Mouse (Mus musculus): ENCODE data around the gene Sept9.

DNA sequence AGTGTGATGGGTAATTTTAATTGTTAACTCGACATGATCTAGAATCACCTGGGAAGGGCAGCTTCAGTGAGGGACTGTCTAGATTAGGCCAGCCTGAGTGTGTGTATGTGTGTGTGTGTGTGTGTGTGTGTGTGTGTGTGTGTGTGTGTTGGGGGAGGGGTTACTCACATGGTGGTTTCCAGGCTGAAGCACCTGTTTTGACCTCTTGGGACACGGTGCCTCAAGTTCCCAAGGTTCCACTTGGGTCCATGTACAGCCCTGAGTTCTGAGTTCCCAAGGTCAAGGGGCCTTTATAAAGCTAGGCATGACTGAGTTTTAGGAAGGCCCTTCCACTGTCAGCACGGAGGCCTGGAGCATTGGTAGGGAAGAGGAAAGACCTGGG lies 55.6 kb downstream of the Sept9 start:
- TF ChIP-seq CTCF (IDR thresholded peaks at IDR 0.05; ENCODE audit: extremely low read depth, insufficient read depth, low read length) (no peak), POLR2A (IDR thresholded peaks at IDR 0.05; ENCODE audit: extremely low read depth, insufficient read depth, low read length) (no peak)

Data from cortical plate, adult 2 months (tissue).